Mouse (Mus musculus) Muller cell, postnatal 12 days (primary cell): ENCODE data around the gene Aars2.

ENCODE experiments used
- DNase-seq: peaks from one replicate; pipeline ENCODE4 v3.0.0-alpha.2; 2015; ENCODE audit errors: inconsistent ontology term

Gene Aars2

GRCm38 (mm10) chr17:45557998-45558862, 51.6 kb downstream of the Aars2 start:
- no peak for DNase-seq

GRCm38 (mm10) chr17:45559732-45560525, 53.3 kb downstream of the Aars2 start:
- no peak for DNase-seq

- DNase-seq = no peak
Measured at GRCm38 (mm10) chr17:45563216-45563615, 56.6 kb downstream of the Aars2 start.

GRCm38 (mm10) chr17:45563655-45564530, 57.3 kb downstream of the Aars2 start, which contains the start of gene Slc35b2:
Gene Slc35b2 (plus strand): TSS chr17:45563874.
- DNase-seq = peak; percentile 98

- DNase-seq = no peak
Measured at GRCm38 (mm10) chr17:45564531-45565084, 58.0 kb downstream of the Aars2 start.

GRCm38 (mm10) chr17:45565103-45565502, 58.5 kb downstream of the Aars2 start:
- no peak for DNase-seq

GRCm38 (mm10) chr17:45566031-45566359, 59.4 kb downstream of the Aars2 start:
- DNase-seq = no peak

- no peak for DNase-seq
Measured at GRCm38 (mm10) chr17:45566360-45567161, 59.9 kb downstream of the Aars2 start.

GRCm38 (mm10) chr17:45567162-45567601, 60.5 kb downstream of the Aars2 start:
- no peak for DNase-seq

- no peak for DNase-seq
Measured at GRCm38 (mm10) chr17:45568990-45569389, 62.3 kb downstream of the Aars2 start.

- no peak for DNase-seq
Measured at GRCm38 (mm10) chr17:45569999-45570398, 63.4 kb downstream of the Aars2 start.
